Mouse (Mus musculus): ENCODE data around the gene Rin3.

- no peak for TF ChIP-seq MAX (IDR thresholded peaks at IDR 0.05; ENCODE audit: low read length)
- no peak for TF ChIP-seq ZKSCAN1 (IDR thresholded peaks at IDR 0.05; ENCODE audit: low read depth, low read length)
- no peak for TF ChIP-seq CTCF (IDR thresholded peaks at IDR 0.05 in 2 of 3, conservative IDR thresholded peaks at IDR 0.05 in 1 of 3; ENCODE audit: control insufficient read depth in 1 of 3, insufficient read depth in 1 of 3, low read depth in 2 of 3, low read length in 3 of 3, poor library complexity in 1 of 3, severe bottlenecking in 1 of 3)
- TF ChIP-seq TCF12 (IDR thresholded peaks at IDR 0.05; ENCODE audit: low read depth, low read length): no peak
- TF ChIP-seq GABPA (IDR thresholded peaks at IDR 0.05; ENCODE audit: low read depth, low read length): no peak
- no peak for TF ChIP-seq ZC3H11A (IDR thresholded peaks at IDR 0.05; ENCODE audit: low read depth, low read length)
- no peak for TF ChIP-seq USF2 (IDR thresholded peaks at IDR 0.05; ENCODE audit: borderline replicate concordance in 1 of 2, insufficient read depth in 1 of 2, low read depth in 1 of 2, low read length in 2 of 2)
- no peak for TF ChIP-seq ZMIZ1 (IDR thresholded peaks at IDR 0.05; ENCODE audit: low read depth, low read length)
- no peak for TF ChIP-seq JUND (IDR thresholded peaks at IDR 0.05; ENCODE audit: low read depth, low read length)
- TF ChIP-seq POLR2A (IDR thresholded peaks at IDR 0.05; ENCODE audit: control insufficient read depth in 1 of 2, insufficient read depth in 1 of 2, low read depth in 1 of 2, low read length in 2 of 2, poor library complexity in 1 of 2): no peak
- no peak for TF ChIP-seq POLR2AphosphoS5 (IDR thresholded peaks at IDR 0.05; ENCODE audit: borderline replicate concordance, low read depth, low read length)
Observed at GRCm38 (mm10) chr12:102296361-102296760, 13.5 kb downstream of the Rin3 start.

Measured in MEL (cell line).